Mouse (Mus musculus) macrophage (primary cell): Measurements from ENCODE around the gene Slc12a3. TPM values are rescaled to one million over a fixed set of nuclear protein-coding genes. Genes with fewer than 3 reads are reported as not detected.

Source experiments
- H3K27ac ChIP-seq: fragments of 350-480 bp; formaldehyde crosslinking; 2 replicates; pipeline ENCODE4 v1.9.0; 2021
- H3K36me3 ChIP-seq: fragments of 350-480 bp; formaldehyde crosslinking; 2 replicates; pipeline ENCODE4 v1.9.0; 2021; ENCODE audit errors: inconsistent target
- H3K4me3 ChIP-seq: fragments of 350-480 bp; formaldehyde crosslinking; 2 replicates; pipeline ENCODE4 v1.9.0; 2021; ENCODE audit errors: inconsistent target
- H3K79me2 ChIP-seq: fragments of 350-480 bp; formaldehyde crosslinking; 2 replicates; pipeline ENCODE4 v1.9.0; 2021; ENCODE audit errors: inconsistent target
- WGBS: methylation state at CpG from one replicate; pipeline ENCODE4 v1.1.7; 2026; ENCODE audit warnings: inconsistent platforms; ENCODE audit not compliant: missing documents; 5-methylcytosine and 5-hydroxymethylcytosine counted together
- polyA plus RNA-seq: library from polyadenylated mRNA; stranded (reverse); fragments of 250-400 nt; gene quantifications from 3 replicates; pipeline ENCODE4 v1.2.4, GENCODE M21; 2018; ENCODE audit warnings: inconsistent platforms

The Slc12a3 gene
- polyA plus RNA-seq, 1 experiment from 2014 or later = not detected

DNA sequence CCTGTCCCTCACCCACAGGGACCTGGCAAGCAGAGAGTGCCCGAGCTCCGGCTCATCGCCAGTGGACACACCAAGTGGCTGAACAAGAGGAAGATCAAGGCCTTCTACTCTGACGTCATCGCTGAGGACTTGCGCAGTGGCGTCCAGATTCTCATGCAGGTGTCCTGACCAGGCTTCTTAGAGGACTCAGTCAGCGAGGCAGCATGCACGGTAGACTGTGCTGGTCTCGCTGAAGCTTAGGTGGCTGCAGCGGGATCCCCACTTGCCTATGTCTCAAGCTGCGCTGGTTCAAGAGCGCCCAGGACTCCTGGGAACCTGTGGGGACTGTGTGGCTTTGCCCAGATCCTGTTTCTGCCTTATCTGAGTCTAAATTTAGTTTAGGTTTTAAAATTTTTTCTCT is 17.3 kb downstream of the Slc12a3 start:
- no peak overlapping the region for H3K4me3 ChIP-seq
- H3K79me2 ChIP-seq = no peaks in the 10 kb centered on the region
- WGBS = 78% methylated on average over 11 of the region's 13 CpGs
- no peaks in the 10 kb centered on the region for H3K36me3 ChIP-seq
- no peak overlapping the region for H3K27ac ChIP-seq

GRCm38 (mm10) chr8:94348425-94348824 is 19.4 kb downstream of the Slc12a3 start:
- WGBS = 36% methylated on average over 9 of the region's 9 CpGs
- Histone ChIP-seq H3K27ac (no peak overlapping the region), H3K79me2 (no peaks in the 10 kb centered on the region), H3K4me3 (no peak overlapping the region), H3K36me3 (no peaks in the 10 kb centered on the region)

GRCm38 (mm10) chr8:94354069-94354531 is 25.1 kb downstream of the Slc12a3 start:
- no peaks in the 10 kb centered on the region for H3K79me2 ChIP-seq
- no peaks in the 10 kb centered on the region for H3K36me3 ChIP-seq
- no peak overlapping the region for H3K4me3 ChIP-seq
- no peak overlapping the region for H3K27ac ChIP-seq
- WGBS = 57% methylated on average over 7 of the region's 7 CpGs

DNA sequence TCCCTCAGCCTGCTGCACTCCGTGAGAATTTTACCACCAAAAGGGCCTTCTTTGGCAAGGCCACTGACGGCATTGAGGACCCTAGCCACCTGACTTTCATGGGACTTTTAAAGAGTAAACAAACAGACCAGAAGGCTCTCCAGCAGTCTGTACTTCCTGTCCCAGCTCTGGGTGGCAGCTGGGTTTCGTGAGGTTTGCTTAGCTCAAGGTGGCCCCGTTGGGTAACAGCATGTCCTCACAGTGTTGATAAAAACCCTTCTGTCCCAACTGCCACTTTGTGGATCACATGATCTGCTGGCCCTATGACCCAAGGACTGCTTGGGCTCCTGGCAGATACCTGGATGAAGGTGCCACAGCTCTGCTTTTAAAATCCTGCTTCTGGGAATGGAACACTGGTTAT is 25.6 kb downstream of the Slc12a3 start:
- 39% methylated on average over 4 of the region's 4 CpGs for WGBS
- Histone ChIP-seq H3K36me3 (no peaks in the 10 kb centered on the region), H3K79me2 (no peaks in the 10 kb centered on the region), H3K27ac (no peak overlapping the region), H3K4me3 (no peak overlapping the region)

DNA sequence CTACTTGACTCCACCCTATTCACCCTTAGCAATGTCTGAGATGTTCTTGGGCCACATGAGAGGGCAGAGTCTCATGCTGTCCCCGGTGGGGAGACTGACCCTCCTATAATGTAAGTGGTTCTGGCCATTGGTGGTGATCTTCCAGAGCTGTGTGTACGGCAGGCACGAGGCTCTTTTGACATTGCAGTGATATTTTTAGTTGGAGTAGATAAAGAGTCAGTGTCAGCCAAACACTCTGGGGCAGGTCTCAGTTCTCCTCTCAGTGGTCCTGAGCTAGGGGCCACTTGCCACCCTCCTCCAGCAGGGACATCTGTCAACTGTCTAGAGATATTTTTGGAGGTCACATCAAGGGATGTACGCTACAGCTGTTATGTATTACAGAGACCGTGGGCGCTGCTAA is 28.2 kb downstream of the Slc12a3 start:
- Histone ChIP-seq H3K79me2 (no peaks in the 10 kb centered on the region), H3K27ac (no peak overlapping the region), H3K4me3 (no peak overlapping the region), H3K36me3 (no peaks in the 10 kb centered on the region)
- WGBS = 83% methylated on average over 6 of the region's 6 CpGs

GRCm38 (mm10) chr8:94358541-94358940 is 29.5 kb downstream of the Slc12a3 start:
- 84% methylated on average over 5 of the region's 5 CpGs for WGBS
- Histone ChIP-seq H3K36me3 (no peaks in the 10 kb centered on the region), H3K4me3 (no peak overlapping the region), H3K27ac (no peak overlapping the region), H3K79me2 (no peaks in the 10 kb centered on the region)

- Histone ChIP-seq H3K27ac (no peak overlapping the region), H3K4me3 (no peak overlapping the region), H3K79me2 (no peaks in the 10 kb centered on the region), H3K36me3 (no peaks in the 10 kb centered on the region)
- WGBS = 92% methylated on average over 6 of the region's 6 CpGs
These were observed 32.9 kb downstream of the Slc12a3 start for GRCm38 (mm10) chr8:94361774-94362431.

GRCm38 (mm10) chr8:94362607-94363239 is 33.7 kb downstream of the Slc12a3 start:
- no peak overlapping the region for H3K27ac ChIP-seq
- WGBS = 75% methylated on average over 7 of the region's 7 CpGs
- no peaks in the 10 kb centered on the region for H3K36me3 ChIP-seq
- no peak overlapping the region for H3K4me3 ChIP-seq
- H3K79me2 ChIP-seq = no peaks in the 10 kb centered on the region

DNA sequence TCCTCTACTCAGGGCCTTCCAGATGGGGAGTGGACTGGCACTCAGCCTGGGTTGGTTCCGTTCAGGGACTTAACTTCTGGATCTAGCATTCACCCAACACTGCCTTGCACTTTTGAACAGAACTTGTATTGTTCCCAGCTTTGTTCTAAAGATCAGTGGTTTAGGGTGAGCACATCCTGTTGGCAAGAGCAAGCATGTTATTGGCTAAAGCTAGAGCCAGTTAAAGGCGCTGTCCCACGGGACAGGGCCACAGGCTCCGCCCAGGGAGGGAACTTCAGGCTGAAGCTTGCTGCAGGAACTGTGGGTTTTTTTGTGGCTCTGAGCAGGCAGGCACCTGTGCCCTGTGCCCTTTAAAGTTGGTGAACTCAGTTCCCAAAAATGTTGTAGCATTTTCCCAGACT is 34.3 kb downstream of the Slc12a3 start:
- H3K36me3 ChIP-seq = no peaks in the 10 kb centered on the region
- no peak overlapping the region for H3K27ac ChIP-seq
- 18% methylated on average over 4 of the region's 4 CpGs for WGBS
- no peaks in the 10 kb centered on the region for H3K79me2 ChIP-seq
- no peak overlapping the region for H3K4me3 ChIP-seq

DNA sequence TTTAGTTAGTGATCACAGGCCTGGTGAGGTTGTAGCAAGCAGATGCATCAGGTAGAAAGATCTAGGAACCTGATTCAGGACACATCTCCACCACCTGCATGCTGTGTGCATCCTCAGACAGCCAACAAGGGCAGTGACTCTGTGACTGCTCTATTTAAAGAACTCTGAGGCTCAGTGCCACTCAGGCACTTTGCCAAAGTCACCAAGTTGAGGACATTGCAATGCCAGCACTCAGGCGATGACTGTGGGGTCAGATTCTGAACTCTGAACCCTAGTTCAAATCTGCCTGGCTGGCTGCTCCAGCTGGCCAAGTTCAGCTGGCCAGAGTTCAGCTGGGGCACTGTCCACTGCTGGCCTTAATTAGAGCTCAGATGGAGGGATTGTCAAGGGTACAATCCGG is 34.9 kb downstream of the Slc12a3 start:
- Histone ChIP-seq H3K4me3 (no peak overlapping the region), H3K36me3 (no peaks in the 10 kb centered on the region), H3K79me2 (no peaks in the 10 kb centered on the region), H3K27ac (peak overlapping the region; percentile 77; the same call in 1 of the 2 replicates)
- 80% methylated on average over 2 of the region's 2 CpGs for WGBS

GRCm38 (mm10) chr8:94364686-94365312 is 35.8 kb downstream of the Slc12a3 start:
- Histone ChIP-seq H3K27ac (peak overlapping the region; percentile 77), H3K79me2 (no peaks in the 10 kb centered on the region), H3K4me3 (no peak overlapping the region), H3K36me3 (no peaks in the 10 kb centered on the region)
- WGBS = 76% methylated on average over 6 of the region's 6 CpGs

GRCm38 (mm10) chr8:94365410-94365981 is 36.5 kb downstream of the Slc12a3 start:
- Histone ChIP-seq H3K4me3 (no peak overlapping the region), H3K27ac (peak overlapping the region; percentile 77), H3K79me2 (no peaks in the 10 kb centered on the region), H3K36me3 (no peaks in the 10 kb centered on the region)
- WGBS = 11% methylated on average over 9 of the region's 9 CpGs

- Histone ChIP-seq H3K4me3 (no peak overlapping the region), H3K27ac (peak overlapping the region; percentile 36), H3K36me3 (no peaks in the 10 kb centered on the region), H3K79me2 (no peaks in the 10 kb centered on the region)
- 47% methylated on average over 5 of the region's 5 CpGs for WGBS
These were observed 41.8 kb downstream of the Slc12a3 start for GRCm38 (mm10) chr8:94370839-94371238.

DNA sequence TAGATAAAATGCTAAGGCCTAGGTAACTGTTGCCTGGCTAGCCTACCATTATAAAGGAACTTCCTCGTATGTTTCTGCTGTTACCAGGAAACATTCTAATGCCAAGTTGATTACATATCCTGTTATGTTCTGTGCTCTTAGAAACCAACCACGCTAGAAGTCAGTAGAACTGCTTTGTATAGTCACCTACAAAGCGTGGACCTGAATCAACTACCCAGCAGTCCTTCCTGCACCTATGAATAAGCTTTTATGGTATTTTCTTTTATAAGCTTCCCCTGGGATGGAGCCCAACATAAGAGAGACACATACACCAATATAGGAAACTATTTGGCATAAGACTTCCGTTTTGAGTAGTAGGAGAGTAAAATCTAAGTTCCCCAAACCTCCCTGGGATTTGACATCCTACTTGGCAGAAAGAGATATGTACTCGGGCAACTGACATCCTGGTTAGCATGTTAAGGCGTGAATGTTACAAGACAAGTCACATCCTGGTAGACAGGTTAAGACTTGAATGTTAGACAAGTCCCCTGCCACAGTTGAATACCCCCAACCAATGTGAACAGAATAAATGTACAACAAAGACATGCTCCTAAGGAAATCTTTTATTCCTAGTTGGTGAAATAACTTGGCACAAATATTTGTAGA is 44.1 kb downstream of the Slc12a3 start:
- Histone ChIP-seq H3K27ac (no peak overlapping the region), H3K36me3 (no peaks in the 10 kb centered on the region), H3K79me2 (no peaks in the 10 kb centered on the region), H3K4me3 (no peak overlapping the region)
- 27% methylated on average over 6 of the region's 6 CpGs for WGBS
